Mouse (Mus musculus) small intestine, adult 2 months (tissue): ENCODE data around the gene Eif4b.

Experiments
- CTCF ChIP-seq: fragments of 200-500 bp; IDR thresholded peaks from 2 replicates; pipeline ENCODE4 v1.5.1; 2012; ENCODE audit warnings: low read depth, mild to moderate bottlenecking, control low read depth, inconsistent platforms, low read length, moderate library complexity, mixed read lengths; ENCODE audit not compliant: insufficient replicate concordance, insufficient read length; ENCODE audit errors: extremely low read depth
- POLR2A ChIP-seq: fragments of 200-500 bp; IDR thresholded peaks from 2 replicates; pipeline ENCODE4 v1.6.1; 2012; ENCODE audit warnings: low read depth, mild to moderate bottlenecking, control low read depth, inconsistent platforms, low read length, moderate library complexity

DNA sequence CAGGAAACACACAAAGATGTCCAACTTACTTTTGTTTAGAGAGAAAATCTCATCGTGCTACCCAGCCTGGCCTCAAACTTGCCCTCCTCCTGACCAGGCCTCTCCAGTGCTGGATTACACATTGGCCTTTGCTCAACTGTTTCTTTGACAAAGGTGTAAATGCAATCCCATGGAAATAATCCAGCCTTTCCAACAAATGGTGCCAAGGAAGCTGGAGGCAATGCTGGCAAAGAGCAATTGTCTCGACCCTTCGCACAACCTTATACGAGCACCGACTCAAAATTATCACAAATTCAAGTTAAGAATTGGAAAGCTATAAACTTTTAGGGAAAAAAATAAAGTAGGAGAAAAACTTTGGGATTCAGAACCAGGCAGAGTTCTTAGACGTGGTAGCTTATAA, 25.6 kb upstream of the Eif4b start:
- no peak for TF ChIP-seq POLR2A
- TF ChIP-seq CTCF, result no peak
